Comparison of ENCODE assay signal across 7 mouse cellular contexts in genomic region chr2:121448136-121448535, GRCm38 (mm10). TPM values are rescaled to one million over a fixed set of nuclear protein-coding genes. Genes with fewer than 3 reads are reported as not detected.
DNase-seq lines count a peak whose midpoint lies in the region; ATAC-seq and TF ChIP-seq lines count a peak whose summit lies in the region.

No protein-coding gene starts in this region.

- peak overlapping the region; percentile 89 for H3K4me2 ChIP-seq in heart, embryonic 12.5 days
- H3K4me2 ChIP-seq in kidney, embryonic 15.5 days: peak overlapping the region; percentile 85
- peak overlapping the region; percentile 82 for H3K4me2 ChIP-seq in lung, embryonic 16.5 days (ENCODE audit: low read depth, low read length)
- H3K4me2 ChIP-seq in stomach, postnatal 0 days (replicated peaks; ENCODE audit: low read depth): peak overlapping the region; percentile 59

- no peak for TF ChIP-seq EP300 in stomach, postnatal 0 days (optimal IDR thresholded peaks at IDR 0.05)

- H3K4me1 ChIP-seq in heart, embryonic 12.5 days (replicated peaks): peaks cover 35% of the 10 kb centered on the region
- peaks cover 29% of the 10 kb centered on the region for H3K4me1 ChIP-seq in kidney, embryonic 15.5 days
- peaks cover 21% of the 10 kb centered on the region for H3K4me1 ChIP-seq in lung, embryonic 16.5 days (replicated peaks; ENCODE audit: control insufficient read depth, insufficient read depth, low read length)
- no peaks in the 10 kb centered on the region for H3K4me1 ChIP-seq in stomach, postnatal 0 days (replicated peaks; ENCODE audit: control insufficient read depth, insufficient read depth)

- peak overlapping the region; percentile 79 for H3K9ac ChIP-seq in heart, embryonic 12.5 days
- peak overlapping the region; percentile 60 for H3K9ac ChIP-seq in kidney, embryonic 15.5 days
- peak overlapping the region; percentile 73 for H3K9ac ChIP-seq in lung, embryonic 16.5 days (ENCODE audit: low read length)
- H3K9ac ChIP-seq in stomach, postnatal 0 days (ENCODE audit: low read length): peak overlapping the region; percentile 59

- peak overlapping the region; percentile 97 for H3K27ac ChIP-seq in heart, embryonic 12.5 days (ENCODE audit: poor library complexity, severe bottlenecking)
- H3K27ac ChIP-seq in kidney, embryonic 15.5 days: peak overlapping the region; percentile 98
- H3K27ac ChIP-seq in lung, embryonic 16.5 days (ENCODE audit: low read length): peak overlapping the region; percentile 98
- H3K27ac ChIP-seq in stomach, postnatal 0 days (replicated peaks): peak overlapping the region; percentile 96

- whole genome bisulfite sequencing in heart, embryonic 12.5 days: 13% methylated on average over 9 of the region's 9 CpGs
- WGBS in kidney, embryonic 15.5 days: 14% methylated on average over 9 of the region's 9 CpGs
- WGBS in lung, embryonic 16.5 days: 10% methylated on average over 9 of the region's 9 CpGs
- 12% methylated on average over 9 of the region's 9 CpGs for WGBS in stomach, postnatal 0 days

- H3K27me3 ChIP-seq in heart, embryonic 12.5 days (replicated peaks): no peaks in the 10 kb centered on the region
- no peaks in the 10 kb centered on the region for H3K27me3 ChIP-seq in kidney, embryonic 15.5 days
- no peaks in the 10 kb centered on the region for H3K27me3 ChIP-seq in lung, embryonic 16.5 days (ENCODE audit: control insufficient read depth, insufficient read depth, low read depth, low read length)
- H3K27me3 ChIP-seq in stomach, postnatal 0 days (ENCODE audit: control insufficient read depth, insufficient read depth, low read length): no peaks in the 10 kb centered on the region

- no peaks in the 10 kb centered on the region for H3K9me3 ChIP-seq in heart, embryonic 12.5 days (replicated peaks)
- H3K9me3 ChIP-seq in kidney, embryonic 15.5 days (replicated peaks): no peaks in the 10 kb centered on the region
- H3K9me3 ChIP-seq in lung, embryonic 16.5 days (ENCODE audit: control insufficient read depth, low read length): no peaks in the 10 kb centered on the region
- H3K9me3 ChIP-seq in stomach, postnatal 0 days (ENCODE audit: control insufficient read depth, low read length): no peaks in the 10 kb centered on the region

- TF ChIP-seq CTCF in stomach, postnatal 0 days (IDR thresholded peaks at IDR 0.05; ENCODE audit: low read depth): peak; percentile 60

- H3K36me3 ChIP-seq in heart, embryonic 12.5 days: peaks cover 19% of the 10 kb centered on the region
- H3K36me3 ChIP-seq in kidney, embryonic 15.5 days: peaks cover 21% of the 10 kb centered on the region
- H3K36me3 ChIP-seq in lung, embryonic 16.5 days (ENCODE audit: control insufficient read depth, insufficient read depth, low read length): peaks cover under 1% of the 10 kb centered on the region; the same call in 1 of the 2 replicates
- no peaks in the 10 kb centered on the region; the same call in 1 of the 2 replicates for H3K36me3 ChIP-seq in stomach, postnatal 0 days (ENCODE audit: control insufficient read depth, insufficient read depth, low read length)

- no peak for ATAC-seq in heart, embryonic 12.5 days (ENCODE audit: insufficient number of reproducible peaks, low FRiP score)
- no peak for ATAC-seq in kidney, embryonic 15.5 days (replicated peaks; ENCODE audit: low FRiP score)
- ATAC-seq in lung, embryonic 16.5 days (ENCODE audit: low read depth): no peak
- no peak for ATAC-seq in stomach, postnatal 0 days (ENCODE audit: low FRiP score, low TSS enrichment)

- H3K4me3 ChIP-seq in heart, embryonic 12.5 days: peak overlapping the region; percentile 90
- H3K4me3 ChIP-seq in kidney, embryonic 15.5 days (replicated peaks): peak overlapping the region; percentile 100
- peak overlapping the region; percentile 61 for H3K4me3 ChIP-seq in lung, embryonic 16.5 days (ENCODE audit: low read length)
- peak overlapping the region; percentile 99 for H3K4me3 ChIP-seq in stomach, postnatal 0 days (ENCODE audit: low read depth, low read length)

- DNase-seq in urinary bladder, postnatal 25 days (ENCODE audit: low spot score): peak; percentile 23
- DNase-seq in urinary bladder, postnatal 4 days (ENCODE audit: low spot score in 2 of 2): no peak
- DNase-seq in cerebellum, postnatal 25 days: peak; percentile 19 to 37
- peak; percentile 37 for DNase-seq in stomach, postnatal 0 days (ENCODE audit: low spot score)

RNA-seq across cellular contexts. Expression of gene Serf2, which starts 0.9 kb away (rescaled TPM):
- 610 and 670 TPM in 2 replicates for polyA plus RNA-seq in heart, embryonic 12.5 days (2016; fragmentation: Nextera tagmentation; extraction: Ambion mirVana)
- polyA plus RNA-seq in kidney, embryonic 15.5 days (2015; fragmentation: Nextera tagmentation; extraction: Ambion mirVana): 482 and 510 TPM in 2 replicates
- polyA plus RNA-seq in lung, embryonic 16.5 days (2015; fragmentation: Nextera tagmentation; extraction: Ambion mirVana): 430 and 509 TPM in 2 replicates
- polyA plus RNA-seq in stomach, postnatal 0 days (2015; fragmentation: Nextera tagmentation; extraction: Ambion mirVana): 416 and 486 TPM in 2 replicates

RNA-seq across cellular contexts. Expression of gene Ell3, which starts 4.1 kb away (rescaled TPM):
- polyA plus RNA-seq in heart, embryonic 12.5 days (2016; fragmentation: Nextera tagmentation; extraction: Ambion mirVana): 1.0 and 1.4 TPM in 2 replicates
- 11.2 and 12.9 TPM in 2 replicates for polyA plus RNA-seq in kidney, embryonic 15.5 days (2015; fragmentation: Nextera tagmentation; extraction: Ambion mirVana)
- 8.0 and 11.1 TPM in 2 replicates for polyA plus RNA-seq in lung, embryonic 16.5 days (2015; fragmentation: Nextera tagmentation; extraction: Ambion mirVana)
- polyA plus RNA-seq in stomach, postnatal 0 days (2015; fragmentation: Nextera tagmentation; extraction: Ambion mirVana): 4.9 and 5.4 TPM in 2 replicates

RNA-seq across cellular contexts. Expression of gene Hypk, which starts 5.0 kb away (rescaled TPM):
- polyA plus RNA-seq in heart, embryonic 12.5 days (2016; fragmentation: Nextera tagmentation; extraction: Ambion mirVana): 97.4 and 120 TPM in 2 replicates
- polyA plus RNA-seq in kidney, embryonic 15.5 days (2015; fragmentation: Nextera tagmentation; extraction: Ambion mirVana): 119 and 120 TPM in 2 replicates
- polyA plus RNA-seq in lung, embryonic 16.5 days (2015; fragmentation: Nextera tagmentation; extraction: Ambion mirVana): 96.5 and 104 TPM in 2 replicates
- 75.9 and 82.4 TPM in 2 replicates for polyA plus RNA-seq in stomach, postnatal 0 days (2015; fragmentation: Nextera tagmentation; extraction: Ambion mirVana)

RNA-seq across cellular contexts. Expression of gene Serinc4, which starts 8.4 kb away (rescaled TPM):
- polyA plus RNA-seq in heart, embryonic 12.5 days (2016; fragmentation: Nextera tagmentation; extraction: Ambion mirVana): 0.12 and 0.13 TPM in 2 replicates
- 0.06 and 0.10 TPM in 2 replicates for polyA plus RNA-seq in kidney, embryonic 15.5 days (2015; fragmentation: Nextera tagmentation; extraction: Ambion mirVana)
- 0.11 and 1.1 TPM in 2 replicates for polyA plus RNA-seq in lung, embryonic 16.5 days (2015; fragmentation: Nextera tagmentation; extraction: Ambion mirVana)
- 0.11 and 0.16 TPM in 2 replicates for polyA plus RNA-seq in stomach, postnatal 0 days (2015; fragmentation: Nextera tagmentation; extraction: Ambion mirVana)

RNA-seq across cellular contexts. Expression of gene Mfap1b, which starts 25.7 kb away (rescaled TPM):
- 48.4 and 49.0 TPM in 2 replicates for polyA plus RNA-seq in heart, embryonic 12.5 days (2016; fragmentation: Nextera tagmentation; extraction: Ambion mirVana)
- 53.7 and 54.3 TPM in 2 replicates for polyA plus RNA-seq in kidney, embryonic 15.5 days (2015; fragmentation: Nextera tagmentation; extraction: Ambion mirVana)
- polyA plus RNA-seq in lung, embryonic 16.5 days (2015; fragmentation: Nextera tagmentation; extraction: Ambion mirVana): 52.5 and 54.2 TPM in 2 replicates
- 25.2 and 27.6 TPM in 2 replicates for polyA plus RNA-seq in stomach, postnatal 0 days (2015; fragmentation: Nextera tagmentation; extraction: Ambion mirVana)

Comparison
In these comparisons a context has a peak if more than half of its experiments do, and no peak if none do; other contexts are left out.
1. DNase-seq: peak in urinary bladder, postnatal 25 days (single experiment), cerebellum, postnatal 25 days (2 of 2) and stomach, postnatal 0 days (single experiment); none in urinary bladder, postnatal 4 days (0 of 2).
2. Peak in every context shown above with its lines, with median percentiles within 50 percentile points of each other: H3K27ac ChIP-seq, H3K4me2 ChIP-seq, H3K4me3 ChIP-seq and H3K9ac ChIP-seq.